Comparison of ENCODE assay signal across 8 mouse cellular contexts in genomic region chr11:119355443-119356385, GRCm38 (mm10). TPM values are rescaled to one million over a fixed set of nuclear protein-coding genes. Genes with fewer than 3 reads are reported as not detected.
A peak's percentile ranks its signal among the peaks of the same experiment; 100 is the strongest.
DNase-seq lines count a peak whose midpoint lies in the region; ATAC-seq lines count a peak whose summit lies in the region.

Sgsh (minus strand) TSS chr11:119355536.
Slc26a11 (plus strand) TSS chr11:119355557.

- H3K4me1 ChIP-seq in forebrain, embryonic 11.5 days (replicated peaks; ENCODE audit: control insufficient read depth, insufficient read depth, low read length), result peaks cover 12% of the 10 kb centered on the region; the same call in 1 of the 2 replicates
- H3K4me1 ChIP-seq in heart, embryonic 15.5 days (replicated peaks), result peaks cover 14% of the 10 kb centered on the region
- peaks cover 28% of the 10 kb centered on the region for H3K4me1 ChIP-seq in liver, embryonic 13.5 days (replicated peaks)
- H3K4me1 ChIP-seq in stomach, embryonic 14.5 days (ENCODE audit: control insufficient read depth, insufficient read depth, low read length), result peaks cover 10% of the 10 kb centered on the region

- H3K27me3 ChIP-seq in forebrain, embryonic 11.5 days (ENCODE audit: control insufficient read depth, insufficient read depth, low read length), result no peaks in the 10 kb centered on the region
- H3K27me3 ChIP-seq in heart, embryonic 15.5 days, result no peaks in the 10 kb centered on the region
- 0 out of 2 replicates have a peak, but pooled peaks cover 7% of the 10 kb centered on the region for H3K27me3 ChIP-seq in liver, embryonic 13.5 days
- no peaks in the 10 kb centered on the region for H3K27me3 ChIP-seq in stomach, embryonic 14.5 days (ENCODE audit: control insufficient read depth, insufficient read depth, low read length)

- DNase-seq in CD8-positive naive resting alpha-beta T cell, adult 2 months (ENCODE audit: low read depth in 2 of 2, low spot score in 2 of 2), result peak; percentile 24 to 40
- DNase-seq in c-Kit-positive CD71-positive TER-119-negative erythroid progenitor cells, embryonic 14.5 days (ENCODE audit: low read depth), result peak; percentile 59
- peak; percentile 93 for DNase-seq in forebrain, embryonic 11.5 days (ENCODE audit: low spot score)
- DNase-seq in kidney, postnatal 14 days, result peak; percentile 94
- peak; percentile 78 for DNase-seq in liver, embryonic 13.5 days
- DNase-seq in natural killer cell, adult 2 months (ENCODE audit: low spot score in 2 of 2), result peak; percentile 84 to 85

- H3K4me3 ChIP-seq in forebrain, embryonic 11.5 days (ENCODE audit: low read depth, low read length), result peak within 1 kb of the TSS; percentile 45
- H3K4me3 ChIP-seq in heart, embryonic 15.5 days, result peak within 1 kb of the TSS; percentile 81
- H3K4me3 ChIP-seq in liver, embryonic 13.5 days (replicated peaks), result peak within 1 kb of the TSS; percentile 74
- H3K4me3 ChIP-seq in stomach, embryonic 14.5 days (ENCODE audit: low read depth, low read length), result peak within 1 kb of the TSS; percentile 63

- ATAC-seq in forebrain, embryonic 11.5 days (replicated peaks; ENCODE audit: low FRiP score), result peak; percentile 94
- peak; percentile 91 for ATAC-seq in heart, embryonic 15.5 days (replicated peaks; ENCODE audit: insufficient number of reproducible peaks, insufficient read depth, low FRiP score, low read depth)
- ATAC-seq in liver, embryonic 13.5 days (ENCODE audit: low read depth), result peak; percentile 84
- ATAC-seq in stomach, embryonic 14.5 days (ENCODE audit: insufficient number of reproducible peaks, insufficient read depth, low FRiP score, low read depth), result peak; percentile 94

- H3K9ac ChIP-seq in forebrain, embryonic 11.5 days (ENCODE audit: low read length), result peak within 1 kb of the TSS; percentile 81
- H3K9ac ChIP-seq in heart, embryonic 15.5 days, result peak within 1 kb of the TSS; percentile 77
- H3K9ac ChIP-seq in liver, embryonic 13.5 days, result peak within 1 kb of the TSS; percentile 77
- H3K9ac ChIP-seq in stomach, embryonic 14.5 days (replicated peaks; ENCODE audit: low read depth, low read length), result peak within 1 kb of the TSS; percentile 64

- H3K4me2 ChIP-seq in forebrain, embryonic 11.5 days (ENCODE audit: low read depth, low read length, severe bottlenecking), result peak within 1 kb of the TSS; percentile 94
- H3K4me2 ChIP-seq in heart, embryonic 15.5 days, result peak within 1 kb of the TSS; percentile 94
- H3K4me2 ChIP-seq in liver, embryonic 13.5 days, result peak within 1 kb of the TSS; percentile 94
- peak within 1 kb of the TSS; percentile 79 for H3K4me2 ChIP-seq in stomach, embryonic 14.5 days (replicated peaks; ENCODE audit: low read depth, low read length)

- 2% methylated on average over 32 of the region's 40 CpGs for WGBS in forebrain, embryonic 11.5 days
- WGBS in heart, embryonic 15.5 days, result 2% methylated on average over 40 of the region's 40 CpGs
- 5% methylated on average over 39 of the region's 40 CpGs for WGBS in liver, embryonic 13.5 days (ENCODE audit: insufficient replicate concordance)
- under 1% methylated on average over 40 of the region's 40 CpGs for WGBS in stomach, embryonic 14.5 days

- H3K27ac ChIP-seq in forebrain, embryonic 11.5 days (ENCODE audit: low read depth, low read length), result peak within 1 kb of the TSS; percentile 37; the same call in 1 of the 2 replicates
- peak within 1 kb of the TSS; percentile 89 for H3K27ac ChIP-seq in heart, embryonic 15.5 days
- H3K27ac ChIP-seq in liver, embryonic 13.5 days, result peak within 1 kb of the TSS; percentile 82
- H3K27ac ChIP-seq in stomach, embryonic 14.5 days (ENCODE audit: low read length), result peak within 1 kb of the TSS; percentile 49; the same call in 1 of the 2 replicates

- H3K9me3 ChIP-seq in forebrain, embryonic 11.5 days (ENCODE audit: control insufficient read depth, low read length), result no peaks in the 10 kb centered on the region
- no peaks in the 10 kb centered on the region for H3K9me3 ChIP-seq in heart, embryonic 15.5 days (replicated peaks)
- no peaks in the 10 kb centered on the region for H3K9me3 ChIP-seq in liver, embryonic 13.5 days (replicated peaks)
- H3K9me3 ChIP-seq in stomach, embryonic 14.5 days (ENCODE audit: control insufficient read depth, low read depth, low read length), result no peaks in the 10 kb centered on the region

- no peaks in the 10 kb centered on the region for H3K36me3 ChIP-seq in forebrain, embryonic 11.5 days (ENCODE audit: control insufficient read depth, insufficient read depth, low read length)
- peaks cover 10% of the 10 kb centered on the region; the same call in 1 of the 2 replicates for H3K36me3 ChIP-seq in heart, embryonic 15.5 days
- H3K36me3 ChIP-seq in liver, embryonic 13.5 days, result no peaks in the 10 kb centered on the region
- no peaks in the 10 kb centered on the region for H3K36me3 ChIP-seq in stomach, embryonic 14.5 days (ENCODE audit: control insufficient read depth, insufficient read depth, low read length)

RNA-seq across cellular contexts. Expression of gene Sgsh, which starts in this region (rescaled TPM):
- 6.6 and 7.3 TPM in 2 replicates for polyA plus RNA-seq in forebrain, embryonic 11.5 days (2014; fragmentation: Nextera tagmentation; extraction: Ambion mirVana)
- 5.4 and 7.1 TPM in 2 replicates for polyA plus RNA-seq in heart, embryonic 15.5 days (2015; fragmentation: Nextera tagmentation; extraction: Ambion mirVana)
- 2.2 and 2.7 TPM in 2 replicates for polyA plus RNA-seq in liver, embryonic 13.5 days (2015; fragmentation: Nextera tagmentation; extraction: Ambion mirVana)
- polyA plus RNA-seq in stomach, embryonic 14.5 days (2014; fragmentation: Nextera tagmentation; extraction: Ambion mirVana), result 5.8 and 8.8 TPM in 2 replicates

RNA-seq across cellular contexts. Expression of gene Slc26a11, which starts in this region (rescaled TPM):
- polyA plus RNA-seq in forebrain, embryonic 11.5 days (2014; fragmentation: Nextera tagmentation; extraction: Ambion mirVana), result 7.2 and 7.9 TPM in 2 replicates
- 9.0 and 10.4 TPM in 2 replicates for polyA plus RNA-seq in heart, embryonic 15.5 days (2015; fragmentation: Nextera tagmentation; extraction: Ambion mirVana)
- polyA plus RNA-seq in liver, embryonic 13.5 days (2015; fragmentation: Nextera tagmentation; extraction: Ambion mirVana), result 1.4 and 1.8 TPM in 2 replicates
- polyA plus RNA-seq in stomach, embryonic 14.5 days (2014; fragmentation: Nextera tagmentation; extraction: Ambion mirVana), result 9.0 and 11.8 TPM in 2 replicates

Comparison
In these comparisons a context has a peak if more than half of its experiments do, and no peak if none do; other contexts are left out.
1. Peak in every context shown above with its lines: DNase-seq, ATAC-seq, H3K4me3 ChIP-seq and H3K27ac ChIP-seq.
2. DNase-seq: peak in every context shown above with its lines; median percentile 94 in kidney, postnatal 14 days; 93 in forebrain, embryonic 11.5 days; 84 in natural killer cell, adult 2 months; 78 in liver, embryonic 13.5 days; 59 in c-Kit-positive CD71-positive TER-119-negative erythroid progenitor cells, embryonic 14.5 days; 32 in CD8-positive naive resting alpha-beta T cell, adult 2 months.
3. H3K27ac ChIP-seq: peak in every context shown above with its lines; median percentile 89 in heart, embryonic 15.5 days; 82 in liver, embryonic 13.5 days; 49 in stomach, embryonic 14.5 days; 37 in forebrain, embryonic 11.5 days.